ENCODE assay signal across 23 mouse cellular contexts in genomic region chr11:120064006-120064667, GRCm38 (mm10). TPM values are rescaled to one million over a fixed set of nuclear protein-coding genes. Genes with fewer than 3 reads are reported as not detected.
DNase-seq lines count a peak whose midpoint lies in the region; ATAC-seq and TF ChIP-seq lines count a peak whose summit lies in the region.
"Had no signal": no experiment of that assay in that cellular context is flagged by ENCODE, and none has a peak within 500 bp of the region (broad histone marks: within the 10 kb centered on the region; RNA-seq: fewer than 3 reads in every experiment).

No protein-coding gene starts in this region.

- H3K4me2 ChIP-seq in liver, embryonic 16.5 days (ENCODE audit: low read depth, low read length): no peak overlapping the region; the same call in 1 of the 2 replicates
- H3K4me2 ChIP-seq in CH12.LX (ENCODE audit: insufficient read depth, low read depth, poor library complexity, severe bottlenecking): no peak overlapping the region
- H3K4me2 ChIP-seq: embryonic facial prominence, embryonic 13.5 days; forebrain, embryonic 12.5 days; heart, embryonic 15.5 days; hindbrain, embryonic 14.5 days; intestine, embryonic 15.5 days; midbrain, embryonic 12.5 days; neural tube, embryonic 13.5 days had no signal

- no peaks in the 10 kb centered on the region for H3K36me3 ChIP-seq in liver, embryonic 16.5 days (ENCODE audit: control insufficient read depth, insufficient read depth)
- H3K36me3 ChIP-seq in CH12.LX (replicated peaks in 1 of 2; ENCODE audit: control insufficient read depth in 1 of 2, insufficient read depth in 1 of 2, low read length in 1 of 2): peaks cover 5 to 35% of the 10 kb centered on the region in 2 experiments

- H3K27ac ChIP-seq in liver, embryonic 16.5 days (ENCODE audit: low read length): peak overlapping the region; percentile 13; the same call in 1 of the 2 replicates
- H3K27ac ChIP-seq in CH12.LX (ENCODE audit: insufficient read depth, low read depth): 0 out of 2 replicates have a peak overlapping the region, but pooled peaks have one; percentile 5
- H3K27ac ChIP-seq in bone marrow macrophage, adult 2 months (ENCODE audit: insufficient read depth, low read depth, low read length): peak overlapping the region; percentile 66
- H3K27ac ChIP-seq: embryonic facial prominence, embryonic 13.5 days; forebrain, embryonic 12.5 days; heart, embryonic 15.5 days; hindbrain, embryonic 14.5 days; intestine, embryonic 15.5 days; midbrain, embryonic 12.5 days; neural tube, embryonic 13.5 days had no signal

- TF ChIP-seq EP300 in CH12.LX (IDR thresholded peaks at IDR 0.05; ENCODE audit: low read length): no peak

- dilution Hi-C loops in CH12.LX (cut with MboI; ENCODE audit: extremely low pct_ligation_motif_present, extremely low pct_unique_long_range_greater_than_20kb, low sequenced_read_pairs): no loop called here

- ATAC-seq in liver, embryonic 16.5 days (ENCODE audit: low read depth): no peak
- peak; percentile 68 for ATAC-seq in megakaryocyte, adult 5-6 weeks (ENCODE audit: poor library complexity, severe bottlenecking)
- no peak for ATAC-seq in frontal cortex, adult (ENCODE audit: low TSS enrichment)
- ATAC-seq: intestine, embryonic 15.5 days had no signal

- WGBS in liver, embryonic 16.5 days (ENCODE audit: insufficient replicate concordance): 50% methylated on average over 13 of the region's 13 CpGs

- H3K9ac ChIP-seq in liver, embryonic 16.5 days (ENCODE audit: low read depth, low read length): no peak overlapping the region
- H3K9ac ChIP-seq in CH12.LX (ENCODE audit: insufficient read depth, low read depth): no peak overlapping the region
- H3K9ac ChIP-seq: embryonic facial prominence, embryonic 13.5 days; forebrain, embryonic 12.5 days; heart, embryonic 15.5 days; hindbrain, embryonic 14.5 days; intestine, embryonic 15.5 days; midbrain, embryonic 12.5 days; neural tube, embryonic 13.5 days had no signal

- no peak for TF ChIP-seq RAD21 in CH12.LX (IDR thresholded peaks at IDR 0.05; ENCODE audit: low read depth, low read length)

- no peaks in the 10 kb centered on the region for H3K9me3 ChIP-seq in liver, embryonic 16.5 days (replicated peaks; ENCODE audit: control insufficient read depth, low read length)
- no peaks in the 10 kb centered on the region for H3K9me3 ChIP-seq in CH12.LX (replicated peaks; ENCODE audit: low read length)
- H3K9me3 ChIP-seq: embryonic facial prominence, embryonic 13.5 days; forebrain, embryonic 12.5 days; heart, embryonic 15.5 days; intestine, embryonic 15.5 days; midbrain, embryonic 12.5 days; neural tube, embryonic 13.5 days had no signal

- no peak overlapping the region for H3K4me3 ChIP-seq in liver, embryonic 16.5 days (ENCODE audit: low read depth, low read length)
- peak overlapping the region in 2 of 3 experiments; percentile 35 to 45 for H3K4me3 ChIP-seq in CH12.LX (replicated peaks in 1 of 3; ENCODE audit: low read depth in 2 of 3, low read length in 2 of 3, poor library complexity in 1 of 3)
- H3K4me3 ChIP-seq in bone marrow macrophage, adult 2 months (ENCODE audit: insufficient read depth, low read length): no peak overlapping the region
- H3K4me3 ChIP-seq: embryonic facial prominence, embryonic 13.5 days; erythroblast, embryonic 14.5 days; forebrain, embryonic 12.5 days; heart, embryonic 15.5 days; intestine, embryonic 15.5 days; midbrain, embryonic 12.5 days; neural tube, embryonic 13.5 days had no signal

- no peaks in the 10 kb centered on the region for H3K79me2 ChIP-seq in CH12.LX (replicated peaks; ENCODE audit: control insufficient read depth, extremely low read depth, insufficient read depth, poor library complexity, severe bottlenecking)

- no peak for TF ChIP-seq CTCF in CH12.LX (conservative IDR thresholded peaks at IDR 0.05 in 1 of 2, IDR thresholded peaks at IDR 0.05 in 1 of 2; ENCODE audit: low read depth in 2 of 2, low read length in 2 of 2)
- TF ChIP-seq CTCF in bone marrow macrophage, adult 2 months (IDR thresholded peaks at IDR 0.05; ENCODE audit: low read depth, low read length): no peak

- DNase-seq in liver: no peak
- DNase-seq in CH12.LX (ENCODE audit: extremely low read depth): peak; percentile 71
- DNase-seq in retina, postnatal 1 day: no peak
- DNase-seq in thymus, postnatal 4 days: no peak
- DNase-seq: adrenal gland, postnatal 25 days; cerebellum, adult 11 months; embryo, embryonic 11 days; gastrocnemius, postnatal 36 days; heart, postnatal 36 days; kidney, postnatal 4 days; layer of hippocampus, adult 9-11 months had no signal

- no peaks in the 10 kb centered on the region for H3K4me1 ChIP-seq in liver, embryonic 16.5 days (ENCODE audit: control insufficient read depth, low read depth, low read length)
- H3K4me1 ChIP-seq in CH12.LX (ENCODE audit: control insufficient read depth in 1 of 2, insufficient read depth in 2 of 2): peaks cover 22 to 65% of the 10 kb centered on the region in 2 experiments
- H3K4me1 ChIP-seq in bone marrow macrophage, adult 2 months (ENCODE audit: control insufficient read depth, insufficient read depth, low read length): peaks cover 15% of the 10 kb centered on the region
- H3K4me1 ChIP-seq: midbrain, embryonic 12.5 days had no signal

- in situ Hi-C loops in CH12.LX (cut with MboI; ENCODE audit: low pct_ligation_motif_present, low pct_unique_long_range_greater_than_20kb, low sequenced_read_pairs): no loop called here

- no peaks in the 10 kb centered on the region for H3K27me3 ChIP-seq in liver, embryonic 16.5 days (ENCODE audit: control insufficient read depth, insufficient read depth, low read depth, low read length)
- H3K27me3 ChIP-seq in CH12.LX (replicated peaks): no peaks in the 10 kb centered on the region
- H3K27me3 ChIP-seq: embryonic facial prominence, embryonic 13.5 days; forebrain, embryonic 12.5 days; heart, embryonic 15.5 days; intestine, embryonic 15.5 days; midbrain, embryonic 12.5 days; neural tube, embryonic 13.5 days had no signal

- no peak for TF ChIP-seq POLR2A in CH12.LX (IDR thresholded peaks at IDR 0.05; ENCODE audit: low read depth, low read length)
- no peak for TF ChIP-seq POLR2A in bone marrow macrophage, adult 2 months (IDR thresholded peaks at IDR 0.05; ENCODE audit: borderline replicate concordance, low read depth, low read length)

TF ChIP-seq in CH12.LX, 34 proteins besides CTCF, POLR2A, EP300 and RAD21:
- TF ChIP-seq UBTF (IDR thresholded peaks at IDR 0.05; ENCODE audit: low read depth, low read length): no peak
- TF ChIP-seq ETS1 (conservative IDR thresholded peaks at IDR 0.05; ENCODE audit: low read depth, low read length): peak; percentile 36; the same call in 1 of the 2 replicates
- 0 out of 2 replicates have a peak, but pooled peaks have one; percentile 29 for TF ChIP-seq BHLHE40 (IDR thresholded peaks at IDR 0.05; ENCODE audit: low read depth, low read length)
- 0 out of 2 replicates have a peak, but pooled peaks have one; percentile 14 for TF ChIP-seq ELF1 (IDR thresholded peaks at IDR 0.05; ENCODE audit: low read depth, low read length)

RNA-seq across cellular contexts. Expression of gene Aatk, which starts 17.2 kb away (rescaled TPM):
- 0.48 and 0.67 TPM in 2 replicates for polyA plus RNA-seq in liver, embryonic 16.5 days (2015; fragmentation: Nextera tagmentation; extraction: Ambion mirVana)
- total RNA-seq in CH12.LX (2012; rRNA removed): 0.08 and 0.17 TPM in 2 replicates
- 0.07 and 0.19 TPM in 2 replicates for total RNA-seq in CH12.LX (2014; rRNA removed)
- polyA plus RNA-seq in CH12.LX (2012; ENCODE audit: insufficient read length, low read depth): 0.21 and 0.42 TPM in 2 replicates
- polyA plus RNA-seq in bone marrow macrophage, adult 2 months (2012; ENCODE audit: insufficient read depth, insufficient read length, missing spikeins): 9.5 and 9.9 TPM in 2 replicates
- 3.4 and 5.7 TPM in 2 replicates for total RNA-seq in megakaryocyte, adult 5-6 weeks (2015)
- 4.4 and 5.2 TPM in 2 replicates for total RNA-seq in megakaryocyte, adult 5-6 weeks (2017)

RNA-seq across cellular contexts. Expression of gene Cep131, which starts 22.5 kb away (rescaled TPM):
- 3.3 and 3.4 TPM in 2 replicates for polyA plus RNA-seq in liver, embryonic 16.5 days (2015; fragmentation: Nextera tagmentation; extraction: Ambion mirVana)
- total RNA-seq in CH12.LX (2012; rRNA removed): 15.9 and 20.9 TPM in 2 replicates
- total RNA-seq in CH12.LX (2014; rRNA removed): 1.7 and 2.3 TPM in 2 replicates
- 10.2 and 12.7 TPM in 2 replicates for polyA plus RNA-seq in CH12.LX (2012; ENCODE audit: insufficient read length, low read depth)
- 13.5 and 13.8 TPM in 2 replicates for polyA plus RNA-seq in bone marrow macrophage, adult 2 months (2012; ENCODE audit: insufficient read depth, insufficient read length, missing spikeins)
- total RNA-seq in megakaryocyte, adult 5-6 weeks (2015): 5.2 and 5.8 TPM in 2 replicates
- 9.3 and 16.3 TPM in 2 replicates for total RNA-seq in megakaryocyte, adult 5-6 weeks (2017)

RNA-seq across cellular contexts. Expression of gene Tepsin, which starts 34.4 kb away (rescaled TPM):
- polyA plus RNA-seq in liver, embryonic 16.5 days (2015; fragmentation: Nextera tagmentation; extraction: Ambion mirVana): 6.3 and 7.2 TPM in 2 replicates
- total RNA-seq in CH12.LX (2012; rRNA removed) (22.1 and 22.3 TPM in 2 replicates), CH12.LX (2014; rRNA removed) (13.7 and 14.5 TPM in 2 replicates)
- polyA plus RNA-seq in CH12.LX (2012; ENCODE audit: insufficient read length, low read depth): 13.0 and 14.2 TPM in 2 replicates
- polyA plus RNA-seq in bone marrow macrophage, adult 2 months (2012; ENCODE audit: insufficient read depth, insufficient read length, missing spikeins): 20.2 and 21.8 TPM in 2 replicates
- 13.4 and 14.3 TPM in 2 replicates for total RNA-seq in megakaryocyte, adult 5-6 weeks (2015)
- total RNA-seq in megakaryocyte, adult 5-6 weeks (2017): 14.8 and 18.8 TPM in 2 replicates

RNA-seq across cellular contexts. Expression of gene Ndufaf8, which starts 34.6 kb away (rescaled TPM):
- 36.3 and 45.3 TPM in 2 replicates for polyA plus RNA-seq in liver, embryonic 16.5 days (2015; fragmentation: Nextera tagmentation; extraction: Ambion mirVana)
- total RNA-seq in CH12.LX (2012; rRNA removed): 88.0 and 103 TPM in 2 replicates
- total RNA-seq in CH12.LX (2014; rRNA removed): 38.6 and 46.3 TPM in 2 replicates
- 50.2 and 59.5 TPM in 2 replicates for polyA plus RNA-seq in CH12.LX (2012; ENCODE audit: insufficient read length, low read depth)
- polyA plus RNA-seq in bone marrow macrophage, adult 2 months (2012; ENCODE audit: insufficient read depth, insufficient read length, missing spikeins): 21.1 and 37.7 TPM in 2 replicates
- total RNA-seq in megakaryocyte, adult 5-6 weeks (2015): 9.6 and 21.6 TPM in 2 replicates
- total RNA-seq in megakaryocyte, adult 5-6 weeks (2017): 11.7 and 16.2 TPM in 2 replicates

Comparison
In these comparisons a context has a peak if more than half of its experiments do, and no peak if none do; other contexts are left out.
1. H3K27ac ChIP-seq: peak in every context shown above with its lines; median percentile 66 in bone marrow macrophage, adult 2 months; 13 in liver, embryonic 16.5 days; 5 in CH12.LX.
2. H3K4me3 ChIP-seq: peak in CH12.LX (2 of 3); none in liver, embryonic 16.5 days (single experiment) and bone marrow macrophage, adult 2 months (single experiment).